In the genomic region with DNA sequence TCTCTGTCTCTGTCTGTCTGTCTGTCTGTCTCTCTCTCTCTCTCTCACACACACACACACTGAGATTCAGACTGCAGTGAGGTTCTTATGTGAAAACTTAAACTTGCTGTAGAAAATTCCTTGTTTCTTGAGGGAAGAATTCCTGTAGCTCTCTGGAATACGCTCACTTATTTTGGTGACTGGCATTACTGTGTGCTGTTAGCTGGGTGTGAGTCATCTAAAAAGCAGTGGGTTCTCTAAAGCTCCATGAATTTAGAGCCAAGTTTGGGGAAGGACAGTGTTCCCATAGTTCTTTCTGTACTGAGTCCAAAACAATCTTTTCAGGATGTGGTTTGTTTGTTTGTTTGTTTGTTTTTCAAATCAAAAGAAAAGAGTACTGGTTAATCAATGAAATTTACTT, we compare ENCODE assay signal across 23 mouse cellular contexts.
A peak's percentile ranks its signal among the peaks of the same experiment; 100 is the strongest.
DNase-seq lines count a peak whose midpoint lies in the region; ATAC-seq and TF ChIP-seq lines count a peak whose summit lies in the region.
"Had no signal": no experiment of that assay in that cellular context is flagged by ENCODE, and none has a peak within 500 bp of the region (broad histone marks: within the 10 kb centered on the region; RNA-seq: fewer than 3 reads in every experiment).

No protein-coding gene starts in this region.

- no peak overlapping the region for H3K4me3 ChIP-seq in lung, postnatal 0 days (ENCODE audit: low read depth, low read length)
- no peak overlapping the region for H3K4me3 ChIP-seq in embryonic fibroblast, embryonic 13.5 days (ENCODE audit: insufficient read depth, low read length)
- H3K4me3 ChIP-seq: embryonic facial prominence, embryonic 15.5 days; forebrain, embryonic 13.5 days; heart, embryonic 13.5 days; hindbrain, embryonic 12.5 days had no signal

- WGBS in lung, postnatal 0 days = 72% methylated on average over 1 of the region's 1 CpGs

- H3K4me1 ChIP-seq in lung, postnatal 0 days (ENCODE audit: insufficient read depth, low read depth, low read length) = no peaks in the 10 kb centered on the region
- peaks cover 7% of the 10 kb centered on the region; the same call in 1 of the 2 replicates for H3K4me1 ChIP-seq in embryonic fibroblast, embryonic 13.5 days (ENCODE audit: control insufficient read depth, insufficient read depth, low read length)
- H3K4me1 ChIP-seq: embryonic facial prominence, embryonic 15.5 days; forebrain, embryonic 13.5 days; heart, embryonic 13.5 days; hindbrain, embryonic 12.5 days had no signal

- TF ChIP-seq EP300 in lung, postnatal 0 days (IDR thresholded peaks at IDR 0.05) = no peak

- no peaks in the 10 kb centered on the region for H3K27me3 ChIP-seq in lung, postnatal 0 days (replicated peaks; ENCODE audit: insufficient read depth, low read length)
- H3K27me3 ChIP-seq: embryonic facial prominence, embryonic 15.5 days; forebrain, embryonic 13.5 days; heart, embryonic 13.5 days; hindbrain, embryonic 12.5 days had no signal

- TF ChIP-seq CTCF in lung, postnatal 0 days (IDR thresholded peaks at IDR 0.05) = no peak
- no peak for TF ChIP-seq CTCF in embryonic fibroblast, embryonic 13.5 days (IDR thresholded peaks at IDR 0.05; ENCODE audit: borderline replicate concordance, insufficient read depth, low read length)

- ATAC-seq in lung, postnatal 0 days = no peak
- ATAC-seq: activated CD4-positive, CD25-positive, alpha-beta regulatory T cell, adult 4 months; forebrain, embryonic 13.5 days; forebrain, postnatal 0 days; hindbrain, embryonic 16.5 days; inflammation-experienced regulatory T-cells, adult 6 months had no signal

- no peak overlapping the region for H3K4me2 ChIP-seq in lung, postnatal 0 days (replicated peaks; ENCODE audit: low read depth, low read length)
- H3K4me2 ChIP-seq: embryonic facial prominence, embryonic 15.5 days; forebrain, embryonic 13.5 days; heart, embryonic 13.5 days; hindbrain, embryonic 12.5 days had no signal

- no peak for TF ChIP-seq POLR2A in embryonic fibroblast, embryonic 13.5 days (IDR thresholded peaks at IDR 0.05; ENCODE audit: low read depth, low read length)

- H3K36me3 ChIP-seq in lung, postnatal 0 days (ENCODE audit: insufficient read depth, low read length) = no peaks in the 10 kb centered on the region
- H3K36me3 ChIP-seq: embryonic facial prominence, embryonic 15.5 days; heart, embryonic 13.5 days; hindbrain, embryonic 12.5 days had no signal

- H3K9me3 ChIP-seq in lung, postnatal 0 days (ENCODE audit: low read length) = no peaks in the 10 kb centered on the region
- H3K9me3 ChIP-seq: embryonic facial prominence, embryonic 15.5 days; forebrain, embryonic 13.5 days; heart, embryonic 13.5 days; hindbrain, embryonic 12.5 days had no signal

- peak; percentile 16 for DNase-seq in lung, postnatal 0 days (ENCODE audit: low spot score)
- DNase-seq in lung, postnatal 14 days = no peak
- peak; percentile 72 for DNase-seq in NIH3T3 (ENCODE audit: low read depth)
- no peak for DNase-seq in heart, postnatal 4 days
- DNase-seq in embryo, embryonic 10.5 days (ENCODE audit: low spot score) = no peak
- DNase-seq in spleen, postnatal 36 days (ENCODE audit: low spot score in 2 of 2) = no peak
- DNase-seq: adrenal gland, postnatal 14 days; cerebellum, adult 18-20 months; cerebellum, adult 9-11 months; cerebellum, postnatal 36 days; embryo, embryonic 11 days; forebrain, postnatal 0 days; gastrocnemius, postnatal 36 days; heart, adult 11 months; heart, postnatal 36 days had no signal

- no peak overlapping the region for H3K27ac ChIP-seq in lung, postnatal 0 days (ENCODE audit: low read length)
- peak overlapping the region; percentile 85 for H3K27ac ChIP-seq in embryonic fibroblast, embryonic 13.5 days (ENCODE audit: insufficient read depth, low read length)
- H3K27ac ChIP-seq: embryonic facial prominence, embryonic 15.5 days; forebrain, embryonic 13.5 days; heart, embryonic 13.5 days; hindbrain, embryonic 12.5 days had no signal

- H3K9ac ChIP-seq in lung, postnatal 0 days (replicated peaks; ENCODE audit: low read depth) = no peak overlapping the region
- H3K9ac ChIP-seq: embryonic facial prominence, embryonic 15.5 days; forebrain, embryonic 13.5 days; forebrain, postnatal 0 days; heart, embryonic 13.5 days; hindbrain, embryonic 12.5 days had no signal

Comparison
In these comparisons a context has a peak if more than half of its experiments do, and no peak if none do; other contexts are left out.
1. DNase-seq: peak in lung, postnatal 0 days (single experiment) and NIH3T3 (single experiment); none in lung, postnatal 14 days (single experiment), heart, postnatal 4 days (single experiment), embryo, embryonic 10.5 days (single experiment) and spleen, postnatal 36 days (0 of 2).